Mouse (Mus musculus) ES-Bruce4 (cell line): ENCODE data around the gene Msh5. TPM values are rescaled to one million over a fixed set of nuclear protein-coding genes. Genes with fewer than 3 reads are reported as not detected.

Experiments
- H3K27ac ChIP-seq: 2 replicates; pipeline ENCODE4 v1.5.1; 2012; ENCODE audit warnings: low read length, inconsistent platforms; ENCODE audit not compliant: insufficient read depth
- H3K27me3 ChIP-seq: 2 replicates; pipeline ENCODE4 v1.6.1; 2012; ENCODE audit warnings: mild to moderate bottlenecking, low read length, inconsistent platforms; ENCODE audit not compliant: control insufficient read depth, poor library complexity, insufficient read depth, severe bottlenecking
- H3K36me3 ChIP-seq: 2 replicates; pipeline ENCODE4 v1.6.1; 2012; ENCODE audit warnings: inconsistent platforms, mild to moderate bottlenecking, low read length, moderate library complexity; ENCODE audit not compliant: control insufficient read depth, poor library complexity, insufficient read depth, severe bottlenecking
- H3K4me1 ChIP-seq: one replicate; pipeline ENCODE4 v1.8.1; 2011; ENCODE audit warnings: low read length; ENCODE audit not compliant: control insufficient read depth, insufficient read depth
- H3K4me3 ChIP-seq: 2 replicates; pipeline ENCODE4 v1.5.1; 2011; ENCODE audit warnings: low read depth, mild to moderate bottlenecking, low read length
- H3K9ac ChIP-seq: 2 replicates; pipeline ENCODE4 v1.6.1; 2012; ENCODE audit warnings: low read depth, mild to moderate bottlenecking, inconsistent platforms; ENCODE audit not compliant: poor library complexity, severe bottlenecking
- H3K9me3 ChIP-seq: replicated peaks from 2 replicates; pipeline ENCODE4 v1.6.1; 2012; ENCODE audit warnings: mild to moderate bottlenecking, low read length, inconsistent platforms; ENCODE audit not compliant: control insufficient read depth, poor library complexity, insufficient read depth, severe bottlenecking
- CTCF ChIP-seq: IDR thresholded peaks from one replicate; pipeline ENCODE4 v1.8.1; 2011; ENCODE audit warnings: low read depth, low read length
- EP300 ChIP-seq: IDR thresholded peaks from 2 replicates; pipeline ENCODE4 v1.6.1; 2011; ENCODE audit warnings: low read depth, low read length; ENCODE audit not compliant: insufficient read depth
- POLR2A ChIP-seq: IDR thresholded peaks from one replicate; pipeline ENCODE4 v1.8.1; 2011; ENCODE audit warnings: low read length; ENCODE audit not compliant: insufficient read depth
- polyA plus RNA-seq: library from polyadenylated mRNA; stranded (reverse); fragments of >200 nt; gene quantifications from 2 replicates; pipeline ENCODE4 v1.2.4, GENCODE M21; 2011; ENCODE audit warnings: low read depth; ENCODE audit not compliant: missing spikeins, insufficient read depth, insufficient read length

The Msh5 gene
- polyA plus RNA-seq, 1 experiment, result 6.7 TPM

DNA sequence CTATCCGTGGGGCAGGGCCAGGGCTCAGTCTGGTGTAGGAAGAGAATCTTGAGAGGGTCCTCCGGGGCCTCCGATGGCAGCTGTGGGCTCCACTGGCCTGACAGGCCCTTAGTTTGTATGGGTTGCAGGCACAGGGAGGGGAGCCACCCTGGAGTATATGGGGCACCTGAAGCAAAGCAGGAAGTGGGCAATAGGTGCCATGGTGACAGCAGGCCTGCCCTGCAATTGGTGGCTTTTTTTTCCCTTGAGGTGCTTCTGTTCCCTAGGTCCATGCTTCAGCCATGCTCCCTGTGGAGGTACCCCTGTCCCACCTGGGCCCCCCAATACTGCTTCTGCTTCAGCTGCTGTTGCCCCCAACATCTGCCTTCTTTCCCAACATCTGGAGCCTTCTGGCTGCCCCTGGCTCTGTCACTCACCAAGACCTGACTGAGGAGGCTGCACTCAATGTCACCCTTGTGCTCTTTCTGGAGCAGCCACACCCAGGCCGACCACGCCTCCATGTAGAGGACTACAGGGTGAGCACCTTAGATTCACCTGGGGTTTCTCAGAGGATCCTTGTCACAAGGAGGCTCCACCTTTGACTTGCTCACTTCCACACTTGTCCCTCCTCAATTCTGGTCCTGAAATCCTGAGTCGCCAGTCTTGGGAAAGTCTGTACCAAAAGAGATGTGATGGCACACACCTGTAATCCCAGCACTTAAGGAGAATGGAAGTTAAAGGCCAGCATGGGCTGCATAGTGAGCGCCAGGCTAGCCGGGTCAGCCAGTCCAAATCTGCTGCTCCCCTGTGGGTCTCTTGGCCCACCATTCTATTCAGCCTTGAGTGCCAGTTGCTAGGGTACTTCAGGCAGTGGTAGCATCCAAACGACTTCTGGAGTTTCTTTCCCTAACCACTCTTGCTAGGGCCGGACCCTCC lies 29.5 kb downstream of the Msh5 start:
- Histone ChIP-seq H3K27ac (no peak overlapping the region), H3K9ac (no peak overlapping the region), H3K4me1 (no peaks in the 10 kb centered on the region), H3K9me3 (no peaks in the 10 kb centered on the region), H3K36me3 (peaks cover 31% of the 10 kb centered on the region), H3K27me3 (no peaks in the 10 kb centered on the region), H3K4me3 (no peak overlapping the region)
- TF ChIP-seq POLR2A (no peak), CTCF (no peak), EP300 (no peak)

DNA sequence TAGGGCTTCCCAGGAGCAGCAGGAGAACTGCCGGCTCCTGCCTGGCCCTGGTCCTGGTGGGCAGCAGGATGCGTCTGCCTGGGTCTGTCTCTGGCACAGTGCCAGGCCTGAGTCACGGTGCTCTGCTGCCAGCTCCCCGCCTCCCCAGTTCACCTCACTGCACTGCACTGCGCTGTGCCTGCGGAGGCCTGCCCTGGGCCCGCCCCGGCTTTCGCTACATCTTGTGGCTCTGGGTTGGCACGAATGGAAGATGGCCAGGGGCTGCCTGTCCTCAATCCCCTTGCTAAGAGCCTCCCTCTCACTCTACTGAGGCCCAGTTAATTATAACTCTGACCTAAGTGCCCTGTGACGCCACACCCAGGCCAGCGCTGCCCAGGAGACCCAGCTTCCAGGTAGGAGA lies 30.2 kb downstream of the Msh5 start, which contains the start of gene Vwa7:
Vwa7 (plus strand) TSS at position 204 of the 400 bp plus-strand sequence.
- TF ChIP-seq CTCF, result no peak
- no peak for TF ChIP-seq EP300
- TF ChIP-seq POLR2A, result no peak
- no peaks in the 10 kb centered on the region for H3K9me3 ChIP-seq
- no peak within 1 kb of the TSS for H3K27ac ChIP-seq
- H3K9ac ChIP-seq, result no peak within 1 kb of the TSS
- peaks cover 38% of the 10 kb centered on the region for H3K36me3 ChIP-seq
- no peak within 1 kb of the TSS for H3K4me3 ChIP-seq
- H3K27me3 ChIP-seq, result no peaks in the 10 kb centered on the region
- H3K4me1 ChIP-seq, result no peaks in the 10 kb centered on the region

DNA sequence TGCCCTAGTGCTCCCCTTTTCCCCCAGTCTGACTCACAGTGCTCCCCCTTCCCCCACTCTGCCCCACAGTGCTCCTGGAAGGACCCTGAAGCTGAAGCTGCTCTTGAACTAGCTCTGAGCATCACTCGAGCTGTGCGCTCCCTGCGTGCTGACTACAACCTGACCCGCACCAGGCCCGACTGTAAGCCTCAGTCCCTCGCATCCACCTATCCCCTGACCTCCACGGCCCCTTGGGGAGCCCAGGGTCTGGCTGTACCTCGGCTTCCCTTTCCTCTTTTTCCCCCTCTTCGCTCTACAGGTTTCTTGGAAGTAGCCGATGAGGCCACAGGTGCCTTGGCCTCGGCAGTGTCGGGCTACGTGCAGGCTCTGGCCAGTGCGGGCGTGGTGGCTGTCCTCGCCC lies 31.2 kb downstream of the Msh5 start:
- no peaks in the 10 kb centered on the region for H3K4me1 ChIP-seq
- no peak overlapping the region for H3K9ac ChIP-seq
- H3K27me3 ChIP-seq, result no peaks in the 10 kb centered on the region
- TF ChIP-seq CTCF, result no peak
- no peak for TF ChIP-seq POLR2A
- TF ChIP-seq EP300, result no peak
- H3K4me3 ChIP-seq, result no peak overlapping the region
- H3K27ac ChIP-seq, result no peak overlapping the region
- peaks cover 48% of the 10 kb centered on the region for H3K36me3 ChIP-seq
- no peaks in the 10 kb centered on the region for H3K9me3 ChIP-seq

DNA sequence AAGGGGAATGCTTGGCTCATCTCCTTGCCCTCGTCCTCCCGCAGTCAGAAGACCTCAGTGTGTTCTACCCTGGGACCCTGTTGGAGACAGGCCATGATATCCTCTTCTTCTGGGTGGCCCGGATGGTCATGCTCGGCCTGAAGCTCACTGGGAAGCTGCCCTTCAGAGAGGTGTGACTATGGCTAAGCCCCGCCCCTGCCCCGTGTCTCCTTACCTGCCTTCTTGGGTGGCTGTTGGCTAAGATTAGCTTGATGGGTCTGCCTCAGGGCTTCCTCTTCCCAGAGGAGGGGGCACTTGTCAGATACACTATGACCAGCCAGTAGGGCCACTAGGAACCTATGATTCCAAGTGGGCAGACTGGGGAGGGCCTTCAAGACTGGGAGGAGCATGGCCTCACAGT lies 33.3 kb downstream of the Msh5 start:
- peaks cover 62% of the 10 kb centered on the region for H3K36me3 ChIP-seq

DNA sequence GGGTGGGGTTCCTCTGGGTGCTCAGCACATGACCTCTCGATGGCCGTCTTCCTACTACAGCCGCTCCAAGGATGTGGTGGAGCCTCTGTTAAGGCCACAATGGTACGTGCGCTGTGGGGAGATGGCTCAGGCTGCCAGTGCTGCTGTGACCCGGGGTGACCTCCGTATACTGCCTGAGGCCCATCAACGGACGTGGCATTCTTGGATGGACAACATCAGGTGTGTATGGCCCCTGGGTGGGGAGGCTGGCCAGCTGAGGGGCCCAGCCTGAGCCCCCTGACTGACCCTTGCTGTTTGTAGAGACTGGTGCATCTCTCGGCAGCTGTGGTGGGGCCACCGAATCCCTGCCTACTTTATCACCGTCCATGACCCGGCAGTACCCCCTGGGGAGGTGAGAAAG lies 34.1 kb downstream of the Msh5 start:
- no peak overlapping the region for H3K9ac ChIP-seq
- peaks cover 66% of the 10 kb centered on the region for H3K36me3 ChIP-seq
- TF ChIP-seq POLR2A (no peak), CTCF (no peak), EP300 (no peak)

More for the DNA sequence above, 33.3 kb downstream of the Msh5 start:
- no peaks in the 10 kb centered on the region for H3K9me3 ChIP-seq
- H3K4me3 ChIP-seq, result no peak overlapping the region
- TF ChIP-seq EP300 (no peak), CTCF (no peak), POLR2A (no peak)
- H3K4me1 ChIP-seq, result no peaks in the 10 kb centered on the region
- H3K27ac ChIP-seq, result no peak overlapping the region
- H3K9ac ChIP-seq, result no peak overlapping the region
- H3K27me3 ChIP-seq, result no peaks in the 10 kb centered on the region

DNA sequence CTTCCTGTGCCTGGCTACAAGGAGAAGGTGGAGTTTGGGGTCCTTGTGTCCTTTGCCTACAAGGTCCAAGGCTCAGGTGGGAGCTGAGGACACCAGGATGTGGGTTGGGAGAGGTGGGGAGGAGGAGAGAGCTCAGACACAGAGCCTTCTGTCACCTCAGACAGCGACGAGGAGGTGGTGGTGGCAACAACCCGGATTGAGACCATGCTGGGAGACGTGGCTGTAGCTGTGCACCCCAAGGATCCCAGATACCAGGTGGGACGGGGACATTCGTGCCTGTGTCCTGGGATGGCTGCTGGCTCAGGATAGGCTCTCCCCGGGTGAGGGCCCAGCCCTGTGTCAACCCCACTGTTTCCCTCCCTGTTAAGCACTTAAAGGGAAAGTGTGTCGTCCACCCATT lies 35.1 kb downstream of the Msh5 start:
- no peak overlapping the region for H3K9ac ChIP-seq
- H3K4me3 ChIP-seq, result no peak overlapping the region

More for the DNA sequence above, 34.1 kb downstream of the Msh5 start:
- H3K4me3 ChIP-seq, result no peak overlapping the region
- no peak overlapping the region for H3K27ac ChIP-seq
- no peaks in the 10 kb centered on the region for H3K9me3 ChIP-seq
- H3K4me1 ChIP-seq, result no peaks in the 10 kb centered on the region
- no peaks in the 10 kb centered on the region for H3K27me3 ChIP-seq

More for the DNA sequence above, 35.1 kb downstream of the Msh5 start:
- TF ChIP-seq EP300 (no peak), CTCF (no peak)
- H3K4me1 ChIP-seq, result no peaks in the 10 kb centered on the region
- no peaks in the 10 kb centered on the region for H3K27me3 ChIP-seq
- H3K27ac ChIP-seq, result no peak overlapping the region
- no peaks in the 10 kb centered on the region for H3K9me3 ChIP-seq
- peaks cover 72% of the 10 kb centered on the region for H3K36me3 ChIP-seq
